Mouse (Mus musculus) CD4-positive helper T cell, adult 2 months (primary cell): ENCODE measurements around the gene Usp10.

Experiments used
- DNase-seq: peaks from one replicate; pipeline ENCODE4 v3.0.0-alpha.2; 2012; ENCODE audit warnings: low read depth, missing footprints, low spot score

Usp10 gene

DNA sequence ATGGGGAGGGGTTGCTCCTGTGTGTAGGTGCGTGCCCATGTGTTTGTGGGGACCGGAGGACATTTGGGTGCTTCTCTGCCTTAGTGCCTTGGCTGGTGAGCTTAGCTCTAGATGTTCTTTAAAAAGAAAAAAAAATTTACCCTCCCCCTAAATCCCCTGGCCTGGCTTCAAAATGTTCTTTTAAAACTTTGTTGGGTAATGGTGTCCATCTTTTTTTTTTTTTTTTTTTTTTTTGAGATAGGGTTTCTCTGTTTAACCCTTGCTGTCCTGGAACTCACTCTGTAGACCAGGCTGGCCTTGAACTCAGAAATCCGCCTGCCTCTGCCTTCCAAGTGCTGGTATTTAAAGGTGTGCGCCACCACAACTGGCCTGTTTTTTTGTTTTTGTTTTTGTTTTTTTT is 5.1 kb downstream of the Usp10 start:
- no peak for DNase-seq

GRCm38 (mm10) chr8:119916237-119916892 is 6.2 kb downstream of the Usp10 start:
- DNase-seq: no peak

GRCm38 (mm10) chr8:119917415-119917814 is 7.3 kb downstream of the Usp10 start:
- DNase-seq: no peak

- DNase-seq: no peak
These were observed 8.0 kb downstream of the Usp10 start for GRCm38 (mm10) chr8:119918155-119918567.

DNA sequence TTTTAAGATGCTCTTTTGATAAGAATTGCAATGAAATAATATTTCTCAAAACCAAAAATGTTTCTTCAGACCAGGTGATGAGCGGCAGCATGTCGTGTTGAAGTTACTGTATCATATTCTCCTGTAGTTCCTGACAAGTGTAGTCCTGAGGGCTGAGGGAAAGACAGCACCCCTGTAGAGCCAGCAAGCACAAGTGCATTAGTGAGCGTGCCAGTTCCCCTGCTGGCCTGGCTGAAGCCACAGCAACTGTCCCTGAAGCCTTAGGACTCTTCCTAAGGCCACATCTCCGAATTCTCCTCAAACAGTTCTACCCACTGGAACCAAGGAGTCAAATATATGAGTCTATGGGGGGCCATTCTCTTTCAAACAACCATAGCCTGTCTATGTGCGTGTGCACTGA is 13.1 kb downstream of the Usp10 start:
- no peak for DNase-seq

DNA sequence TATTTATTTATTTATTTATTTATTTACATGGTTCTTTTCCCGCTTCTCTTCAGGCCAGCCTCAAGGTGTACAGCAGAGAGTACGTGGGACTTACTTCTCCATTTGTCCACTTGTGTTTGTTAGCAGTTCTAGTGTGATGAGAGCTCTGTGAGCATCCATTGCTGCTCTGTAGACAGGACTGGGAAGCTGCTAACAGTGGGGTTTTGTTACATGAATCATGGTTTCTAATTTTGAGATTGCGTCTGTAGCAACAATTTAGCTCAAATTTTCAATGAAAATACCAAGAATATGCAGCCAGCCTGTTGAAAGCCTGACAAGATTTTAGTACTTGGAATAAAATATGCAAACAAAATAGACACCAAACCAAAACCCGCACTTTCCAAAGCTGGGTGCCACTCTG is 15.3 kb downstream of the Usp10 start:
- DNase-seq: no peak

- peak; percentile 70 for DNase-seq
These were observed 16.3 kb downstream of the Usp10 start for GRCm38 (mm10) chr8:119926474-119926873.

- DNase-seq: peak; percentile 46
These were observed 17.4 kb downstream of the Usp10 start for GRCm38 (mm10) chr8:119927422-119928092.

- DNase-seq: no peak
These were observed 21.2 kb downstream of the Usp10 start for GRCm38 (mm10) chr8:119931317-119931716.

GRCm38 (mm10) chr8:119933681-119934080 is 23.5 kb downstream of the Usp10 start:
- no peak for DNase-seq

GRCm38 (mm10) chr8:119935541-119935940 is 25.4 kb downstream of the Usp10 start:
- DNase-seq: no peak

DNA sequence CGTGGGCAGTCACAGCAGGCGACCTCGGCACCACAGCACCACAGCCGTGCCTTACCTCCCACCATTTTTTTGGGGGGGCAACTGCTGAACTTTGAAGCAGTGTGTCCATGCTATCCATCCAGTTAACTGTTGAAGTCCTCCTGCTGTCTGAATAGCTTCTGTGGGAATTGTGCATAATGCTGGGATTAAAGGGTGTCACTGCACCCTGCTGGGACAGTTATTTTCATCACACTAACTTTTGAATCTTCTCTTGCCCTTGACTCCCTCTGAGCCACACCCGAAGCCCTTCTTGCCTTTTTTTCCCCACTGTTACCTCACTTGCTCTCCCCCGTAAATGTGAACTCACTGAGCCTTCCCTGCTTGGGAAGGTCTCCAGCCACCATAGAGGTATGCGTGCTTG is 28.3 kb downstream of the Usp10 start:
- DNase-seq: no peak

- no peak for DNase-seq
These were observed 29.2 kb downstream of the Usp10 start for GRCm38 (mm10) chr8:119939336-119939735.

DNA sequence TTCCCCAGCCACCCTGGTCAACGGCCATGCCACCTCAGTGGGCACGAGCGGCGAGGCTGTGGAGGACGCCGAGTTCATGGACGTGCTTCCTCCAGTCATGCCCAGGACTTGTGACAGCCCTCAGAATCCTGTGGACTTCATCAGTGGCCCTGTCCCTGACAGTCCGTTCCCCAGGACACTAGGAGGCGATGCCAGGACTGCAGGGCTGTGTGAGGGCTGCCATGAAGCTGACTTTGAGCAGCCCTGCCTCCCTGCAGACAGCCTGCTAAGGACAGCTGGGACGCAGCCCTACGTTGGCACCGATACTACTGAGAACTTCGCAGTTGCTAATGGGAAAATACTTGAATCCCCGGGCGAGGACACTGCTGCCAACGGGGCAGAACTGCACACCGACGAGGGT is 31.3 kb downstream of the Usp10 start:
- no peak for DNase-seq

DNA sequence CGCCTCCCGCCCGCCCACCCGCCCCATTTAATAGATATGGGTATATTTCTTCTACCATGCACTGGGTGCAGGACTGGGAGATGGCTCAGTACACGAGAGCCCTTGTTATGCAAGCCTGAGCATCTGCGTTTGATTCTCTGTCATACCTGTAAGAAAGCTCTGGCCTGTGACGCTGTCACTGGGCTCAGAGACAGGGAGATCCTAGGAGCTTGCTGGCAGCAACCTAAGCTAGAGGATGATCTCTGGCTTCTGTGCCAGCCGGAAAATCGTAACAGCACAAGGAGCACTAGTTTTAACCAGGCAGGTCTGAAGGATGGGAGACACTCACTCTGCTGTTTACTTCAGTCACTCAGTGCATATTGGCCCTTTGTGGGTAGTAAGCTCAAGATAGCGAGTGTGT is 33.5 kb downstream of the Usp10 start:
- DNase-seq: no peak

DNA sequence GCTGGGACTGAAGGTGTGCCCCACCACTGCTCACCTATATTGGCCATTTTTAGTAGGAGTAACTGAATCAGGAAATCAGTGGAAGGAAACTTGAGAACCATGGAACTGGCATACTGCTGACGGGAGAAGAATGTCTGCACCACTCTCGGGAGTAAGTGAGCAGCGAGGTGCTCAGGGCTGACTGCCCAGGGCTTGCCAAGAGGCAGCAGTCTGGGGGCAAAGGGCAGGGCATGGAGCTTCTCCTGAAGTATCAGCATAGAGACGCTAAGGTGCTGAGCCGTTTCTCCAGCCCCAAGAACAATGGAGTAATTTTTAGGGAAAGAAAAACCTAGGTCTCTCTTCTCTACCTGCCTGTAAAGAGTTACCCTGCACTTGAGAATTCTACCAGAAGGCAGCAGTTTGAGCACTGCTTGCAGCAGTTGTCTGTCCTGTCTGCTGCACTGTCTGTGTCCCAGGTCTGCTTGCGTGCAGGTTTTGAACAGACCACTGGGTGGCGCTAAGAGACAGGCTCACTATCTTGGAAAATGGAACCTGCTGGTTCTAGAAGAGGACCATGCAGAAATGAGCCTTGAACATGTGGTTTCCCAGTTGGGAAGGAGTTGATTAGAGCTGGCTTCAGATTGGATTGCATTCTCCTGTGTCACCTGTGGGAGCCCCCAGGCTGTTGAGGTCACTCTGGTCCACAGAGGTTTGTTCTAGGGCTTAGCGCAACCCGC is 34.1 kb downstream of the Usp10 start:
- DNase-seq: peak; percentile 72

GRCm38 (mm10) chr8:119946326-119946865 is 36.2 kb downstream of the Usp10 start:
- DNase-seq: peak; percentile 82

DNA sequence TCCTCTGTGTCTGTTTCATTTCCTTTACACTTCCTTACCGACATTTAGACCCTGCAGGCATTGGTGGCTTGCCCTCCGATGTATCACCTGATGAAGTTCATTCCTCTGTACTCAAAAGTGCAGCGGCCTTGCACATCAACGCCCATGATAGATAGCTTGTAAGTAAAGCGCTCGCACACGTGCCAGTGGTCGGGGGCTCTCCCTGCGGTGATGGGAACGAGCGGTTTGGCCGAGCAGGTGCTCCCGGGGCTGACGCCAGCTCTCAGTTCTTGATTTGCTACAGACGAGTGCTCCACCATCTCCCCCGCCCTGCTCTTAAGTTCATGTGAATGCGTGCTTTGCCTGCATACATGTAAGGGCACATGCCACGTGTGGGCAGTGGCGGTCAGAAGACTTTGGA is 37.5 kb downstream of the Usp10 start:
- peak; percentile 18 for DNase-seq

GRCm38 (mm10) chr8:119948340-119948739 is 38.2 kb downstream of the Usp10 start:
- DNase-seq: peak; percentile 68

DNA sequence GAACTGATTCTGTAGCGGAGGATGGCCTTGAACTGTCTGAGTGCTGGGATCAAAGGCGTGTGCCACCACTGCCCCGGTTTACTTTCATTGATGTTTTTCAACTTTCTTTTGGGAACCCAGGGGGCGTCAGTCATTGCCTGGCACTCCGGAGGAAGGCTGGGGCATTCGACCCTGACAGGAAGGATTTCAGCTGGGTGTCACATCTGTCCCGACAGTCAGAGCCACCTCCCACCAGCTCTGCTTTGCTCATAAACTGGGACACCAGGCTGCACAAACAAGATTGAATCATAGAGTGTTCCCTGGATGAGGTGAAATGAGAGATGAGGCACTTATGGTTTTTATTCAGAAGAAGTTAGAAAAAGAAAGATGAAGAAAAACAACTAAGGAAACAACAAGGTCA is 42.1 kb downstream of the Usp10 start:
- DNase-seq: no peak

- no peak for DNase-seq
These were observed 42.6 kb downstream of the Usp10 start for GRCm38 (mm10) chr8:119952747-119953146.

DNA sequence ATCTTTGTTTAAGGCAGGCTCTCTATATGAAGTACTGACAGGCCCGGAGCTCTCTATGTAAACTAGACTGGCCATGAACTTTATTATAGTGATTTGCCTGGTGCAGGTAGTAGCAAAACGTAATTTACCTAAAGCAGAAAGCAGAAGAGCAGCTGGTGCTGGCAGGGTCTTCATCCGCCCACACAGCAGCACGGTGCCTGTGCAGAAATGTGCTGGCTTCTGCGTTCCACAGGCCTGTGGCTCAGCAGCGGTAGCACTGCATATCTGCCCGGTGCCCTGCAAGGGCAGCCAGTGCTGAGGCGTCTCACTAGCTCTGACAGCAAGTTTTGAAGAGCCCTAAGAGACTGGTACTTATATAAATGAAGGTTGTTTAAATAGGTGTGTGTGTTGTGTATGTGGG is 45.2 kb downstream of the Usp10 start:
- DNase-seq: no peak

- DNase-seq: no peak
These were observed 47.9 kb downstream of the Usp10 start for GRCm38 (mm10) chr8:119958076-119958475.
